Mouse (Mus musculus): ENCODE results near the gene Ncstn.

Ncstn gene

DNA sequence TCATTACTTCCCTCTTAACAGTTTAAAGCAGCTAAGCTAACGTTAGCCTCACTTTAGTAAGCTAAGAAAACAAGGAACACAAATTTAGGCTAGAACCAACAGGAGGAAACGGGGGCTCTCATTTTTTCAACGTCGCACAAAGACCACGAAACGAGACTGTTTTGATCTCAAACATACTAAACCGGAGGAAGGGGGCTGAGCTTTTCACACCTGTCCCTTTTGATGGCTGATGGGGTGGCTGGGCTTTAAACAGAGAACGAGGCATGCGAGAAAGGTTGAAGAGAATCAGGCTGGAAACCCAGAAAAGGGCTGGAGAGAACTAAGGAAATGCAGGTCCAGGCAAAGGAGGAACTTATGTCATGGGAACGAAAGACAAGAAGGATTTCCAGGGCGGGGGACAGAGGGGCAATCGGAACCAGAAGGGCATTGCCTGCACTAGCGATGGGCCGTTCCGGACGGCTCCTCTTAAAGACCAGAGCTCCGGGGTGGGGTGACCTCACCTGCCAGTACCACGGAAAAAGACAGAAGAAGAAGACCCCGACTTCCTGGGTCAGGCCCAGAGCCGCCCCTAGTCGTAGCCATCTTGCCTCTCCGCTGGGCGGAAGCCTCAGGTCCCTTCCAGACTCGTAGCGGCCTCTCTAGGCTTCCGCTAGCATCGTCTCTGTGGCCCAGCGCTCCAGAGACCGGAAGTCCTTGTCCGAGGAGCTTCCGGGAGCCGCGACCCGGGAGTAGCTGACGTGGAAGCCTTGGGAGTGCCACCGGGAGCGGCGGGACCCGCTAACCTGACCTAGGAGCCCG lies at the start of gene Ncstn, which contains the start of gene Copa:
Gene Ncstn, minus strand, starts transcription at position 695 of the 798 bp plus-strand sequence.
Gene Copa, plus strand, starts transcription at position 429 of the 798 bp plus-strand sequence.
- DNase-seq = peak; percentile 99

DNA sequence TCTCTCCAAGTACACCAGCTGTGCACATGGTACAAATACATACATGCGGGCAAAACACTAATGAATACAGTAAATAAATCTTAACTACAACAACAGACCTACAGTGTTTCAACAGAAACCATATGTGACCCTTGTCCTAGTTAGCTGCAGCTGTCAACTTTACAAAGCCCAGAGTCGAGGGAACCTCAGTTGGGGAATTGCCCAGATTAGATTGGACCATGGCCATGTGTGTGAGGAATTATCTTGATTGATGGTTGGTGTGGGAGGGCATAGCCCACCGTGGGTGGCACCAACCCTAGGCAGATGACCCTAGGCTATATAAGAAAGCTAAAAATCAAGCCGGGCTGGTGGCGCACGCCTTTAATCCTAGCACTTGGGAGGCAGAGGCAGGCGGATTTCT lies 49.7 kb upstream of the Ncstn start:
- DNase-seq = no peak

DNA sequence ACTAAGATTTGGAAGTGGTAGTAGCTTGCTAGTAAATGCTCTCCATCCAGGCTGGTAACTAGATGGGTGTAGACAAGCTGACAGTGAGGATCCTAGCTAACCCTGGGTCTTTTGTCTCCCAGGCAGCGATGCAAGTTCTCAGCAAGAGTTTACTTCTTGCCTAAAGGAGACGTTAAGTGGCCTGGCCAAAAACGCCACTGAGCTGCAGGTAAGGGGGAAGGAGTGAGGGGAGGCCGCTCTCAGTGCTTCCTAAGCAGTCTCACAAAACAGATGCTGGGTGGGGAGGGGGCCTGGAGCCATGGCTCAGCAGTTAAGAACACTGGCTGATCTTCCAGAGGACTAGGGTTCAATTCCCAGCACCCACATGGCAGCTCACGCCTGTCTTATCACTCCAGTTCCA lies 47.2 kb upstream of the Ncstn start:
- DNase-seq = peak; percentile 83

DNA sequence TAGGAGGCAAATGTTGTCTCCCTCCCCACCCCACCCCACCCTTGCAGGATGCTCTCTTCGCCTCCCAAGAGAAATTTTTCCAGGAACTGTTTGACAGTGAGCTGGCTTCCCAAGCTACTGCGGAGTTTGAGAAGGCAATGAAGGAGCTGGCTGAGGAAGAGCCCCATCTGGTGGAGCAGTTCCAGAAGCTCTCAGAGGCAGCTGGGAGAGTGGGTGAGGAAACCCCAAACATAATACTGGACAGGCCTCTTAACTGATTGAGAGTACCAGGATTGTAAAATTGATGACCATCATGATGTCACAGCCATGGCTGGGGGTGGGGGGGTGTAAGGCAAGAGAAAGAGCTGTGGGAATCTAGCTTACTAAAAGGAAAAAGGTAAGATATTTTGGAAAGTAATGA lies 46.5 kb upstream of the Ncstn start:
- DNase-seq = peak; percentile 81

DNA sequence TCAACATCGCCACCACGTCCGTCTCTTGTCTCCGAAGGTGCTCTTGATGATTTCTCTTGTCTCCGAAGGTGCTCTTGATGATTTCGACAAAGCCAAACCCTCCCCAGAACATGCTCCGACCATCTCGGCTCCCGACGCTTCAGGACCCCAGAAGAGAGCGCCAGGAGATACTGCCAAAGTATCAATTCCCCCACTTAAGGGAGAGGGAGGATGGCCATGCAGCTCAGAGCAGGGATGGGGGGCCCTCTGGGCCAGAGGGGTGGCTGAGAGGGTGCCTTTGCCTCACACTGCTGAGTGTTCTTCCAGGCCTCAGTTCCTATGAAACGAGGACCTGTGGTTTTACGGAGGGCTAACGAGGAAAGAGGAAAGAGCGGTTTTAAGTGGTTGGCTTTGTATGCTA lies 46.0 kb upstream of the Ncstn start:
- peak; percentile 83 for DNase-seq

DNA sequence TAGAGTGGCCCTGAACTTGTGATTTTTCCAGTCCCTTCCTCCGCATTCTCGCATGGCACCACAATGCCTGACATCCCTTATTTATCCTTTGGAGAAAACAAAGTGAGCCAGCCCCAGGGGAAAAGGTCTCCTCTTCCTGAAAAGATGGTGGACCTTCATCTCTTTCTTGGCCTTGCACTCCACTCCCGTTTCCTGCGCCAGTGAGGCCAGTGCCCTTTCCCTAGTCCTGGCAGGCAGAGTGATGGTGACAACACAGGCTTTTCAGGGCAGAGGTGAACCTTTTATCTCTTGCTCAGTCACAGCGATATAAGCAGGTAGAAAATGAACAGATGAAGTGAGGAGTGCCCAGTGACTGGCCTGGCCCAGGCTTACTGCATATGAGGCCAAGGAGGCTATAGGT lies 44.9 kb upstream of the Ncstn start:
- DNase-seq = peak; percentile 92

DNA sequence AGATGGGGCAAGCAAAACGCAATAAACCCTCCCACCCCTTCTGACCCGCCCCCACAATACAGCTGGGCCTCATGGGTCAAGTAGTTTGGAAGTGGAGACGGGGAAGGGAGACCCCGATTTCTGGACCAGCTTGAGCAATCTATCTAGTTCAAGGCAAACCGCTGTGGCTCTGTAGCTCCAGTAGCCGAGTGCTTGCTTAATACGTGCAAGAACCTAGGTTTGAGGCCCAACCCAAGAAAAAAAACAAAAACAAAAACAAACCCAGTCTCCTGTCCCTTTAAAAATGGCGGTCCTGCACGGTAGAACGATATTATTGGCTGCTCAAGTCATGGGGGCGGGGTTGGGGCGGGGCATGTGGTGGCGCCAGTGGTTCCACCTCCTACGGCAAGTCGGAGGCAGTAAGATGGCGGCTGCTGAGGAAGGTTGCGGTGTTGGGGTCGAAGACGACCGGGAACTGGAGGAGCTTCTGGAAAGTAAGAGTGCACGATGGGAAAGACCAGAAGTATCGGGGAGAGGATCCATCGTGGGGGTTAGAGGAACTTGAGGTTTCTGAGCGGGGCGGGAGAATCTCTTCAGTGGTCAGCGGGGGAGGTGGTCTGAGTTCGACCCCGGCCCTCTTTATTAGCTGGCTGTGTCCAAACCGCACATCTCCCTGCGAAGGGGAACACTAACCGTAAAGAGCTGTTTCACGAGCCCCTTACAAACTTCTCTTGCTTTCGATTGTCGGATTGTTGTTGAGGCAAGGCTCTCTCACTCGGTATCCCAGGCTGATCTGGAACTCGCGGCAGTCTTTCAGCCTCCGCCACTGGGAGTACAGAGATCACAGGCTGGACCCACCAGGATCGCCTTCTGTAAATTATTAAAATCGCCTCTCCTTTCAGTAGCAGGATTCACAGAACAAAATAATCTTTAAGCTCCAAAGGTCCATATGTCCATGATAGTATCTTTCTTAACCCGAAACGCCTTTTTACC lies 44.1 kb upstream of the Ncstn start, which contains the start of gene Pex19:
Gene Pex19, plus strand, starts transcription at position 380 of the 972 bp plus-strand sequence.
- DNase-seq = peak; percentile 98

DNA sequence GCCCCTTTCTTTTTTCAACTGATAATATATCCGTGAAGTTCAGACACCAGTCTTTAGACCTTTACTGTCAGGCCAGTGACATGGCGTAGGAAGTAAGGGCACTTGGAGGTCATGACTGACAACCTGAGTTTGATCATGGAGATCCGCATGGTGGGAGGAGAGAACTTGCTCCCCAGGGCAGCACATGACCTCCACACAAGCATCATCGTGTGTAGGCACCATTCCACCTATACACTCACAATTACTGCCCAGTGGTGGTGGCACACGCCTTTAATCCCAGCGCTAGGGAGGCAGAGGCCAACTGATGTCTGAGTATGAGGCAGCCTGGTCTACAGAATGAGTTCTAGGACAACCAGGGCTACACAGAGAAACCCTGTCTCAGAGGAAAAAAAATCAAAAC lies 42.0 kb upstream of the Ncstn start:
- peak; percentile 74 for DNase-seq

- DNase-seq = peak; percentile 72
Measured at GRCm38 (mm10) chr1:172122671-172123070, 40.1 kb upstream of the Ncstn start.

- peak; percentile 90 for DNase-seq
Measured at GRCm38 (mm10) chr1:172119720-172120119, 37.1 kb upstream of the Ncstn start.

GRCm38 (mm10) chr1:172119100-172119499 lies 36.5 kb upstream of the Ncstn start:
- DNase-seq = peak; percentile 81

GRCm38 (mm10) chr1:172116948-172117347 lies 34.4 kb upstream of the Ncstn start:
- DNase-seq = no peak

GRCm38 (mm10) chr1:172107777-172108477 lies 25.3 kb upstream of the Ncstn start:
- peak; percentile 87 for DNase-seq

DNA sequence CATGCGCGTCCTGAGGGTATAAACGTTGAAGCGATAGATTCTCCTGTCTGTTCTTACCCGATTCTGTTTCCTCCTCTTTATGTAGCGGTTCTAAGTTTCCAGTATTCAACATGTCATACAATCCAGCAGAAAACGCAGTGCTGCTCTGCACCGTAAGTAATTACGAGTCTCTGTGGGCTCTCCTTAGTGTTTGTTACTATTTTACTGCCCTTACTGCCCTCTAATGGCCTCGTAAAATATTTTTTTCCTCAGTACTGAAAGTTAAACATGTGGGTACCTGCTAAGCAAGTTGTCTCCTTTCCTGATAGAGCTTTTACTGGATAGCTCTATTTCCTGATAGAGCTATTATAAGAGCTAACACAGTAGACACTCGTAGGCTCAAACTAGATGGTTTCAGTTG lies 22.5 kb upstream of the Ncstn start:
- DNase-seq = no peak

DNA sequence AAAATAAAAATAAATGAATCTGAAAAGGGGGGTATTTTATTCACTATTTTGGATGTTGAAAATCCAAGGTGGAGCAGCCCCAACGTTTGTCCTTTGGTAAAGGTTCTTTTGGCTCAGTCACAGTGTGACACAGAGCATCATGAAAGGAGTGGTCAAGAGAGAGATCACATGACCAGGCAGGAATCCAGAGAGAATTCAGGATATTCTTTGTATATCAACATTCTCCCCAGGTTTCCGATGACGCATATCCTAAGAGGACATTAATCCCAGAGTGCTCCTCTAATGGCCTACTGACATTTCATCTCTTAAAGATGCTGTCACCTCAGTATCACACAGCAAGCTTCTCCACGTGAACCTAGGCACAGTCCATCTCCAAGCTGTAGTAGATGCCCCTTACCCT lies 21.0 kb upstream of the Ncstn start:
- DNase-seq = no peak

DNA sequence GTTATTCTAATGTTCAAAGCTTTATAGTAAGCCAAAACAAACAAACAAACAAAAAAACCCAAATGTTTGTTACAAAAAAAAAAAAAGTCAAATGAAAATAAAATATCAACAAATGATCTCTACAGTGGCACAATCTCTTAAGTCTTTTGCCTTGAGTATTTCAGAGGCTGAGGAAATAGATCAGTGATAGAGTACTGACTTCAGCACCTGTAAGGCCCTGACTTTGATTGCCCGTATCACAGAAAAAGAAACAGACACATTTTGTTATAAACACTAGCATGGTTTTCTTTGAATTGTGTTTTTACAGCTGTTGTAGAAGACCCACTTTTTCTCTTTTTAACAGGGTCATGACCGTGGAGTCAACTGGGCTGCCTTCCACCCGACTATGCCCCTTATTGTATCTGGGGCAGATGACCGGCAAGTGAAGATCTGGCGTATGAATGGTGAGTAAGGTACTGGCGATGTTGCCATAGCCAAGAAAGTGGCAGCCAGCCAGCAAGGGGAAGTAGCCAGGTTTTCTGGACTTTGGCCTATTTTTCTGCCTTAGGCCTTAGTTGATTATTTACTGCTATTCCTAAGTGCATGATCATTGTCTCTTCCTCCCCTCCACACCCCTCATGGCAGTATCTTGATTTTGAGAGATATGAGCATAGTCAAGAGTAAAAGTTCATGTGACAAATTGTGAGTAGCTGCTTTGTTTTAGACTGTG lies 16.9 kb upstream of the Ncstn start:
- no peak for DNase-seq

DNA sequence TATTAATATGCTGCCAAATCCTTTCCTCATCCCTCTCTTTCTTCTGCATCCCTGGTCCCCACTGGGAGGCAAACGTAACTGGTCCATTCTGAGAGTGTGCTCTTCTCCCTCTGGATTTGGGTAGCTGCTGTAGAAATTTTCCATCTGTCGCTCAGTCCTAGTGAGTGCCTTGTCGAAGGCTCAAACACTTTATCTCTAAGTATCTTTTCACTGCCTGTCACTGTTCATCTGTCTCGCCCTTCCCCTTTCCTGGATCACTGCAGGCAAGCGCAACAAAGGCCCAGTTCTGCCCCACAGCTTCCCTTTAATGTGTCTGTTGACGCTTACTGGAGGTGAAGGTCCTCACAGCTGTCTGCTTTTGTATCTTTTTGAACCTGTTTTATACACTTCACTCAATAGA lies 12.6 kb upstream of the Ncstn start:
- DNase-seq = peak; percentile 88

GRCm38 (mm10) chr1:172094295-172094694 lies 11.7 kb upstream of the Ncstn start:
- peak; percentile 25 for DNase-seq

GRCm38 (mm10) chr1:172093522-172093921 lies 10.9 kb upstream of the Ncstn start:
- DNase-seq = peak; percentile 92

DNA sequence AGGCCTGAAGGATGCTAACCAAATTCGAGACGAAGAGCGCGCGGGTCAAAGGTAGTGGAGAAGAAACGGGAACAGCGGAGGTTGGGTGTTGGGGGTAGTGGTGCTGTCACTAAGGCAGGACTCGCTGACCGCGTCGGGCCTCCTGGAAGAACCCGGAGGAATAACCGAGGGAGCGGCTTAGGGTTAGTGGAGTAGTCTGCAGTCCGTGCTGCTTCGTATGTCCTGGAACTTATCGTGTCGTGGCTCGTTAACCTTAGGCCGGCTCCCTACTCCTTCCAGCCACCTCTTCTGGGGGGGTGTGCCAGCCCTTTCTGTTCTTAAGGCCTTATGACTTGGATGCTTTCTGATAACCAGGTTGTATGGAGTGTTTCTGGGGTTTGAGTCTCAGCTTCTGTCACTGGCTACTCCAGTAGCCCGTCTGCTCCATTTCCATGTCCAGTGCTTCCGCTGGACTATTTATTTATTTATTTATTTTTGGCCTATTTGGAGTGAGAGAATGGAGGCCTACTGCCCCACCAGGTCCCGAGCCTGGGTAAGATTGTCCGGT lies 377 bp upstream of the Ncstn start:
- no peak for DNase-seq

- peak; percentile 80 for DNase-seq
Measured at GRCm38 (mm10) chr1:172077981-172078380, 4.6 kb downstream of the Ncstn start.

DNA sequence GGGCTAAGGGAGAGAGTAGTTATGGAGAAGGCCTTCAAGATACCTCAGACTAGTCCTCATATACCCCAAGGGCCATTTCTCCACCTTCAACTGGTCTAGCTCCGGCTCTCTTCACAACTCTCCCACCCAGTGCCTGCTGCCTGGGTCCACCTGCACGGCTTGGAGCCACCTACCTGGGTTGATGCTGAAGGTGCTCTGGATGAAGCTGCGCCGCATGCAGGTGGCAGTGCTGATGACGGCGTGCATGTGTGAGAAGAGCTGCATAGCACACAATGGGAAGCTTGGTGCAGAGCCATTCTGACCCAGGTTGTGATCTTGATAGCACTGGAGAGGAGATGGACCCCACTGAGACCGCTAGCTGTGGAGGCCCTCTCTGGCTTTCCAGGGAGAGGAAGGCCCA lies 10.0 kb downstream of the Ncstn start:
- DNase-seq = no peak
